ENCODE assay signal across 30 mouse cellular contexts in the genomic region with DNA sequence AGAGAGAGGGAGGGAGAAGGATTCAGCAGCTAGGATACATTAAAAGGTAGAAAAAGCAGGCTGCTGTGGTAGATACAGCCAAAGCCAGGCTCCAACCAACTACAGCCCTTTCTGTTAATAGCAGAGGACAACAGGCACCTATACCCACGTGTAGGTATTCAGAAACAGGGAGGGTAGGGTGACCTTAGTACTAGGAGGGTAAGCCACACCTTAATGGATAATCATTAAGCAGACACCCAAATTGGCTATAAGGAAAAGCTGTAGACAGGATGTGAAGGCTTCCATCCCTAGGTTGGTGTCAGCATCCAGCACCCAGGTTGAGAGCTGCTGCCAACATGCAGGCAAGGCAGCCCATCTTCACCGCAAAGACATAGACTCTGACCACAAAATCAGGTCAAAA. TPM values are rescaled to one million over a fixed set of nuclear protein-coding genes. Genes with fewer than 3 reads are reported as not detected.
A peak's percentile ranks its signal among the peaks of the same experiment; 100 is the strongest.
DNase-seq lines count a peak whose midpoint lies in the region; ATAC-seq and TF ChIP-seq lines count a peak whose summit lies in the region.
"Had no signal": no experiment of that assay in that cellular context is flagged by ENCODE, and none has a peak within 500 bp of the region (broad histone marks: within the 10 kb centered on the region; RNA-seq: fewer than 3 reads in every experiment).

No protein-coding gene starts in this region.

- no peak for TF ChIP-seq POLR2A in liver, adult 2 months (IDR thresholded peaks at IDR 0.05; ENCODE audit: extremely low read depth, insufficient read depth, low read length)

- H3K4me2 ChIP-seq in hindbrain, embryonic 13.5 days = no peak overlapping the region
- H3K4me2 ChIP-seq in hindbrain, embryonic 11.5 days (replicated peaks; ENCODE audit: low read depth, low read length) = no peak overlapping the region
- peak overlapping the region; percentile 81 for H3K4me2 ChIP-seq in intestine, postnatal 0 days (replicated peaks; ENCODE audit: low read depth)
- peak overlapping the region; percentile 92 for H3K4me2 ChIP-seq in liver, postnatal 0 days (ENCODE audit: low read depth, low read length)

- no peak overlapping the region for H3K27ac ChIP-seq in hindbrain, embryonic 13.5 days
- no peak overlapping the region for H3K27ac ChIP-seq in hindbrain, embryonic 11.5 days (ENCODE audit: low read depth, low read length)
- H3K27ac ChIP-seq in liver, adult 2 months (replicated peaks; ENCODE audit: insufficient read depth, low read depth, low read length) = no peak overlapping the region
- peak overlapping the region; percentile 73 for H3K27ac ChIP-seq in intestine, postnatal 0 days (ENCODE audit: low read depth, low read length)
- peak overlapping the region; percentile 5; the same call in 1 of the 2 replicates for H3K27ac ChIP-seq in liver, postnatal 0 days (ENCODE audit: low read depth)
- H3K27ac ChIP-seq: forebrain, embryonic 12.5 days; heart, embryonic 15.5 days; limb, embryonic 15.5 days; neural tube, embryonic 12.5 days had no signal

- TF ChIP-seq EP300 in liver, postnatal 0 days (IDR thresholded peaks at IDR 0.05; ENCODE audit: low read depth) = no peak

- 94% methylated on average over 2 of the region's 2 CpGs for WGBS in hindbrain, embryonic 13.5 days
- 93% methylated on average over 2 of the region's 2 CpGs for WGBS in hindbrain, embryonic 11.5 days
- 36% methylated on average over 2 of the region's 2 CpGs for WGBS in liver, adult 2 months
- WGBS in intestine, postnatal 0 days = 54% methylated on average over 2 of the region's 2 CpGs
- WGBS in liver, postnatal 0 days (ENCODE audit: insufficient replicate concordance) = 76% methylated on average over 2 of the region's 2 CpGs

- TF ChIP-seq CTCF in liver, adult 2 months (IDR thresholded peaks at IDR 0.05; ENCODE audit: low read depth, low read length) = no peak
- TF ChIP-seq CTCF in intestine, postnatal 0 days (IDR thresholded peaks at IDR 0.05; ENCODE audit: low read depth) = no peak
- TF ChIP-seq CTCF in liver, postnatal 0 days (IDR thresholded peaks at IDR 0.05; ENCODE audit: low read depth) = no peak

- DNase-seq in hindbrain, embryonic 11.5 days (ENCODE audit: low spot score) = no peak
- peak; percentile 61 for DNase-seq in liver, adult 2 months (ENCODE audit: extremely low read depth, low read depth, low spot score)
- DNase-seq in liver = no peak
- DNase-seq in liver, postnatal 0 days = no peak
- no peak for DNase-seq in layer of hippocampus, postnatal 10 days (ENCODE audit: low spot score in 2 of 2)
- no peak for DNase-seq in right cerebral cortex, postnatal 14 days
- DNase-seq: adrenal gland, postnatal 10 days; gastrocnemius, postnatal 14 days; lung, postnatal 10 days; right cerebral cortex, adult 18-20 months; spleen, adult 18-20 months; thymus, postnatal 25 days had no signal

- peak overlapping the region; percentile 19; the same call in 1 of the 2 replicates for H3K9ac ChIP-seq in hindbrain, embryonic 13.5 days
- H3K9ac ChIP-seq in hindbrain, embryonic 11.5 days (ENCODE audit: low read depth, low read length) = no peak overlapping the region
- H3K9ac ChIP-seq in liver, adult 2 months (ENCODE audit: low read depth, low read length) = no peak overlapping the region
- no peak overlapping the region for H3K9ac ChIP-seq in intestine, postnatal 0 days (ENCODE audit: low read depth, low read length)
- H3K9ac ChIP-seq in liver, postnatal 0 days (replicated peaks) = no peak overlapping the region; the same call in 1 of the 2 replicates

- H3K36me3 ChIP-seq in hindbrain, embryonic 13.5 days = peaks cover 23% of the 10 kb centered on the region
- H3K36me3 ChIP-seq in hindbrain, embryonic 11.5 days (ENCODE audit: control insufficient read depth, insufficient read depth, low read length) = 0 out of 2 replicates have a peak, but pooled peaks cover 2% of the 10 kb centered on the region
- H3K36me3 ChIP-seq in liver, adult 2 months (ENCODE audit: control insufficient read depth, insufficient read depth, low read length) = peaks cover 10% of the 10 kb centered on the region
- peaks cover 22% of the 10 kb centered on the region for H3K36me3 ChIP-seq in intestine, postnatal 0 days (ENCODE audit: control insufficient read depth, insufficient read depth)
- H3K36me3 ChIP-seq in liver, postnatal 0 days (replicated peaks; ENCODE audit: insufficient read depth, low read length) = 0 out of 2 replicates have a peak, but pooled peaks cover 10% of the 10 kb centered on the region

- no peak for ATAC-seq in hindbrain, embryonic 13.5 days (ENCODE audit: low FRiP score)
- no peak for ATAC-seq in hindbrain, embryonic 11.5 days (ENCODE audit: low FRiP score)
- ATAC-seq in intestine, postnatal 0 days = peak; percentile 37; the same call in 1 of the 2 replicates
- no peak for ATAC-seq in liver, postnatal 0 days
- ATAC-seq: CD4-positive, CD25-positive, alpha-beta regulatory T cell, adult 4 months; Patski had no signal

- H3K27me3 ChIP-seq in hindbrain, embryonic 13.5 days = no peaks in the 10 kb centered on the region
- no peaks in the 10 kb centered on the region for H3K27me3 ChIP-seq in hindbrain, embryonic 11.5 days (ENCODE audit: control insufficient read depth, insufficient read depth, low read length)
- H3K27me3 ChIP-seq in liver, adult 2 months (ENCODE audit: control insufficient read depth, insufficient read depth, low read length) = no peaks in the 10 kb centered on the region
- no peaks in the 10 kb centered on the region for H3K27me3 ChIP-seq in intestine, postnatal 0 days (replicated peaks; ENCODE audit: control insufficient read depth, insufficient read depth, low read length)
- H3K27me3 ChIP-seq in liver, postnatal 0 days (ENCODE audit: insufficient read depth, low read length) = no peaks in the 10 kb centered on the region
- H3K27me3 ChIP-seq: forebrain, embryonic 12.5 days; heart, embryonic 15.5 days; limb, embryonic 15.5 days; neural tube, embryonic 12.5 days; Patski had no signal

- H3K4me1 ChIP-seq in hindbrain, embryonic 13.5 days (replicated peaks) = peaks cover 20% of the 10 kb centered on the region
- H3K4me1 ChIP-seq in hindbrain, embryonic 11.5 days (replicated peaks; ENCODE audit: control insufficient read depth, insufficient read depth, low read length) = no peaks in the 10 kb centered on the region
- peaks cover 3% of the 10 kb centered on the region for H3K4me1 ChIP-seq in liver, adult 2 months (ENCODE audit: control insufficient read depth, insufficient read depth, low read length)
- H3K4me1 ChIP-seq in intestine, postnatal 0 days (replicated peaks; ENCODE audit: control insufficient read depth, insufficient read depth, low read length) = peaks cover 4% of the 10 kb centered on the region; the same call in 1 of the 2 replicates
- peaks cover 11% of the 10 kb centered on the region for H3K4me1 ChIP-seq in liver, postnatal 0 days (ENCODE audit: insufficient read depth)

- H3K4me3 ChIP-seq in hindbrain, embryonic 13.5 days = peak overlapping the region; percentile 64; the same call in 1 of the 2 replicates
- no peak overlapping the region for H3K4me3 ChIP-seq in hindbrain, embryonic 11.5 days (ENCODE audit: low read depth, low read length)
- H3K4me3 ChIP-seq in liver, adult 2 months (ENCODE audit: insufficient read depth, low read depth, low read length) = no peak overlapping the region
- H3K4me3 ChIP-seq in intestine, postnatal 0 days (ENCODE audit: low read depth, low read length) = no peak overlapping the region; the same call in 1 of the 2 replicates
- H3K4me3 ChIP-seq in liver, postnatal 0 days (ENCODE audit: low read depth, low read length) = no peak overlapping the region

- H3K9me3 ChIP-seq in hindbrain, embryonic 13.5 days = no peaks in the 10 kb centered on the region
- no peaks in the 10 kb centered on the region for H3K9me3 ChIP-seq in hindbrain, embryonic 11.5 days (ENCODE audit: control insufficient read depth, low read length)
- no peaks in the 10 kb centered on the region for H3K9me3 ChIP-seq in intestine, postnatal 0 days (ENCODE audit: control insufficient read depth)
- no peaks in the 10 kb centered on the region for H3K9me3 ChIP-seq in liver, postnatal 0 days (ENCODE audit: low read length)
- H3K9me3 ChIP-seq: embryonic facial prominence, embryonic 10.5 days; forebrain, embryonic 12.5 days; heart, embryonic 15.5 days; limb, embryonic 15.5 days; neural tube, embryonic 12.5 days had no signal

- H3K79me2 ChIP-seq in liver, adult 2 months (ENCODE audit: control insufficient read depth, insufficient read depth, low read length) = peaks cover 5% of the 10 kb centered on the region; the same call in 1 of the 2 replicates

RNA-seq across cellular contexts. Expression of a gene that starts 1.4 kb away (rescaled TPM):
- polyA plus RNA-seq in hindbrain, embryonic 13.5 days (2015; fragmentation: Nextera tagmentation; extraction: Ambion mirVana) = 5.4 and 7.6 TPM in 2 replicates
- polyA plus RNA-seq in hindbrain, embryonic 11.5 days (2014; fragmentation: Nextera tagmentation; extraction: Ambion mirVana) = 6.0 and 8.8 TPM in 2 replicates
- total RNA-seq in liver, adult 2 months (2014; rRNA removed) = 22.5 and 32.8 TPM in 2 replicates
- polyA plus RNA-seq in liver, adult 2 months (2012; rRNA removed) = 19.6 and 25.7 TPM in 2 replicates
- polyA plus RNA-seq in intestine, postnatal 0 days (2015; fragmentation: Nextera tagmentation; extraction: Ambion mirVana) = 24.8 and 26.4 TPM in 2 replicates
- polyA plus RNA-seq in liver, postnatal 0 days (2015; fragmentation: Nextera tagmentation; extraction: Ambion mirVana) = 9.2 and 11.1 TPM in 2 replicates
- 1 to 10 TPM; 6.1 to 6.4 TPM for total RNA-seq in layer of hippocampus, postnatal 10 days (2021)

RNA-seq across cellular contexts. Expression of a gene that starts 1.7 kb away (rescaled TPM):
- polyA plus RNA-seq in hindbrain, embryonic 13.5 days (2015; fragmentation: Nextera tagmentation; extraction: Ambion mirVana) = 51.7 and 54.5 TPM in 2 replicates
- 85.7 and 88.4 TPM in 2 replicates for polyA plus RNA-seq in hindbrain, embryonic 11.5 days (2014; fragmentation: Nextera tagmentation; extraction: Ambion mirVana)
- total RNA-seq in liver, adult 2 months (2014; rRNA removed) = 85.9 and 101 TPM in 2 replicates
- 282 and 283 TPM in 2 replicates for polyA plus RNA-seq in liver, adult 2 months (2012; rRNA removed)
- 30.4 and 31.2 TPM in 2 replicates for polyA plus RNA-seq in intestine, postnatal 0 days (2015; fragmentation: Nextera tagmentation; extraction: Ambion mirVana)
- 11.4 and 12.1 TPM in 2 replicates for polyA plus RNA-seq in liver, postnatal 0 days (2015; fragmentation: Nextera tagmentation; extraction: Ambion mirVana)
- 10 to 100 TPM; 80.0 to 85.0 TPM for total RNA-seq in layer of hippocampus, postnatal 10 days (2021)

RNA-seq across cellular contexts. Expression of a gene that starts 36.9 kb away (rescaled TPM):
- 3.8 and 4.0 TPM in 2 replicates for polyA plus RNA-seq in hindbrain, embryonic 13.5 days (2015; fragmentation: Nextera tagmentation; extraction: Ambion mirVana)
- 3.0 and 3.2 TPM in 2 replicates for polyA plus RNA-seq in hindbrain, embryonic 11.5 days (2014; fragmentation: Nextera tagmentation; extraction: Ambion mirVana)
- total RNA-seq in liver, adult 2 months (2014; rRNA removed) = 0.09 and 0.54 TPM in 2 replicates
- polyA plus RNA-seq in liver, adult 2 months (2012; rRNA removed) = 0.52 and 0.78 TPM in 2 replicates
- 1.0 and 1.5 TPM in 2 replicates for polyA plus RNA-seq in intestine, postnatal 0 days (2015; fragmentation: Nextera tagmentation; extraction: Ambion mirVana)
- polyA plus RNA-seq in liver, postnatal 0 days (2015; fragmentation: Nextera tagmentation; extraction: Ambion mirVana) = 0.08 and 0.15 TPM in 2 replicates
- total RNA-seq in layer of hippocampus, postnatal 10 days (2021) = 1 to 10 TPM; 9.1 to 9.4 TPM

RNA-seq across cellular contexts. Expression of a gene that starts 45.4 kb away (rescaled TPM):
- not detected in 2 replicates for polyA plus RNA-seq in hindbrain, embryonic 13.5 days (2015; fragmentation: Nextera tagmentation; extraction: Ambion mirVana)
- polyA plus RNA-seq in hindbrain, embryonic 11.5 days (2014; fragmentation: Nextera tagmentation; extraction: Ambion mirVana) = not detected in 2 replicates
- total RNA-seq in liver, adult 2 months (2014; rRNA removed) = not detected in 2 replicates
- polyA plus RNA-seq in liver, adult 2 months (2012; rRNA removed) = not detected in 2 replicates
- not detected in 2 replicates for polyA plus RNA-seq in intestine, postnatal 0 days (2015; fragmentation: Nextera tagmentation; extraction: Ambion mirVana)
- not detected in 2 replicates for polyA plus RNA-seq in liver, postnatal 0 days (2015; fragmentation: Nextera tagmentation; extraction: Ambion mirVana)
- not detected for total RNA-seq in layer of hippocampus, postnatal 10 days (2021)
- total RNA-seq: adrenal gland, postnatal 10 days; common myeloid progenitor, adult 5-6 weeks; ES-E14; gastrocnemius, postnatal 14 days; heart, adult 8-10 months; hematopoietic stem cell, adult 5-6 weeks; layer of hippocampus, postnatal 25 days; left cerebral cortex, postnatal 14 days; megakaryocyte-erythroid progenitor cell, adult 5-6 weeks; monocyte, adult 5-6 weeks had no signal
- polyA plus RNA-seq: CD4-positive, CD25-positive, alpha-beta regulatory T cell, adult 4 months; embryonic facial prominence, embryonic 10.5 days; forebrain, embryonic 12.5 days; heart, embryonic 15.5 days; large intestine, adult 2 months; limb, embryonic 15.5 days; neural tube, embryonic 12.5 days; Patski had no signal

RNA-seq across cellular contexts. Expression of a gene that starts 54.4 kb away (rescaled TPM):
- not detected in 2 replicates for polyA plus RNA-seq in hindbrain, embryonic 13.5 days (2015; fragmentation: Nextera tagmentation; extraction: Ambion mirVana)
- polyA plus RNA-seq in hindbrain, embryonic 11.5 days (2014; fragmentation: Nextera tagmentation; extraction: Ambion mirVana) = not detected in 2 replicates
- total RNA-seq in liver, adult 2 months (2014; rRNA removed) = not detected in 2 replicates
- polyA plus RNA-seq in liver, adult 2 months (2012; rRNA removed) = 0.05 TPM in 1 of 2 replicates, not detected in the other
- polyA plus RNA-seq in intestine, postnatal 0 days (2015; fragmentation: Nextera tagmentation; extraction: Ambion mirVana) = not detected in 2 replicates
- polyA plus RNA-seq in liver, postnatal 0 days (2015; fragmentation: Nextera tagmentation; extraction: Ambion mirVana) = not detected in 2 replicates
- not detected for total RNA-seq in layer of hippocampus, postnatal 10 days (2021)
- total RNA-seq: common myeloid progenitor, adult 5-6 weeks; ES-E14; gastrocnemius, postnatal 14 days; heart, adult 8-10 months; hematopoietic stem cell, adult 5-6 weeks; layer of hippocampus, postnatal 25 days; left cerebral cortex, postnatal 14 days; megakaryocyte-erythroid progenitor cell, adult 5-6 weeks; monocyte, adult 5-6 weeks had no signal
- polyA plus RNA-seq: CD4-positive, CD25-positive, alpha-beta regulatory T cell, adult 4 months; embryonic facial prominence, embryonic 10.5 days; forebrain, embryonic 12.5 days; heart, embryonic 15.5 days; large intestine, adult 2 months; limb, embryonic 15.5 days; neural tube, embryonic 12.5 days; Patski had no signal

Comparison
In these comparisons a context has a peak if more than half of its experiments do, and no peak if none do; other contexts are left out.
1. H3K27ac ChIP-seq: peak in intestine, postnatal 0 days (single experiment) and liver, postnatal 0 days (single experiment); none in hindbrain, embryonic 13.5 days (single experiment), hindbrain, embryonic 11.5 days (single experiment) and liver, adult 2 months (single experiment).
2. H3K4me2 ChIP-seq: peak in intestine, postnatal 0 days (single experiment) and liver, postnatal 0 days (single experiment); none in hindbrain, embryonic 13.5 days (single experiment) and hindbrain, embryonic 11.5 days (single experiment).